Mouse (Mus musculus) ES-E14 (cell line): ENCODE measurements at regions not wholly inside any gene's neighbourhood (a gene's known extent, or its start where the extent isn't known, plus 50 kb on each side); places are given as distances from the start of the nearest gene placed in this dataset.

Experiments used
- CHD2 ChIP-seq: IDR thresholded peaks from 2 replicates; pipeline ENCODE4 v1.6.1; 2014; ENCODE audit warnings: mild to moderate bottlenecking, low read depth, low read length, inconsistent platforms
- MAFK ChIP-seq: IDR thresholded peaks from 2 replicates; pipeline ENCODE4 v1.6.1; 2014; ENCODE audit warnings: mild to moderate bottlenecking, low read depth, low read length, inconsistent platforms; ENCODE audit not compliant: insufficient read depth
- ZC3H11A ChIP-seq: IDR thresholded peaks from 2 replicates; pipeline ENCODE4 v1.6.1; 2012; ENCODE audit warnings: low read depth, mild to moderate bottlenecking, inconsistent platforms, low read length, borderline replicate concordance

GRCm38 (mm10) chr13:31326269-31326851, 229.6 kb upstream of the Foxq1 start:
- no peak for TF ChIP-seq MAFK
- TF ChIP-seq CHD2 = no peak
- no peak for TF ChIP-seq ZC3H11A
